Mouse (Mus musculus): ENCODE results near the gene Magt1. TPM values are rescaled to one million over a fixed set of nuclear protein-coding genes. Genes with fewer than 3 reads are reported as not detected.

Gene Magt1
- polyA plus RNA-seq, 1 experiment from 2014 or later, result 56.8 TPM

Other genes with a start within 250 kb of the Magt1 start
- gene Fgf16, start 247.6 kb downstream of the Magt1 start, polyA plus RNA-seq (2014; fragmentation: Nextera tagmentation; extraction: Ambion mirVana), result not detected in 2 replicates
- 96.3 and 99.3 TPM in 2 replicates for gene Atrx, start 82.5 kb downstream of the Magt1 start, polyA plus RNA-seq (2014; fragmentation: Nextera tagmentation; extraction: Ambion mirVana)
- 433 and 493 TPM in 2 replicates for gene Cox7b, start 3.8 kb upstream of the Magt1 start, polyA plus RNA-seq (2014; fragmentation: Nextera tagmentation; extraction: Ambion mirVana)
- 16.2 and 19.7 TPM in 2 replicates for gene Atp7a, start 15.4 kb upstream of the Magt1 start, polyA plus RNA-seq (2014; fragmentation: Nextera tagmentation; extraction: Ambion mirVana)
- 0.65 and 1.1 TPM in 2 replicates for gene Tlr13, start 131.3 kb upstream of the Magt1 start, polyA plus RNA-seq (2014; fragmentation: Nextera tagmentation; extraction: Ambion mirVana)
- 586 and 640 TPM in 2 replicates for gene Pgk1, start 175.2 kb upstream of the Magt1 start, polyA plus RNA-seq (2014; fragmentation: Nextera tagmentation; extraction: Ambion mirVana)
- gene Taf9b, start 209.3 kb upstream of the Magt1 start, polyA plus RNA-seq (2014; fragmentation: Nextera tagmentation; extraction: Ambion mirVana), result 10.0 and 10.6 TPM in 2 replicates
- gene Fnd3c2, start 243.5 kb upstream of the Magt1 start, polyA plus RNA-seq (2014; fragmentation: Nextera tagmentation; extraction: Ambion mirVana), result not detected in 2 replicates